ENCODE assay signal across 17 mouse cellular contexts in the genomic region with DNA sequence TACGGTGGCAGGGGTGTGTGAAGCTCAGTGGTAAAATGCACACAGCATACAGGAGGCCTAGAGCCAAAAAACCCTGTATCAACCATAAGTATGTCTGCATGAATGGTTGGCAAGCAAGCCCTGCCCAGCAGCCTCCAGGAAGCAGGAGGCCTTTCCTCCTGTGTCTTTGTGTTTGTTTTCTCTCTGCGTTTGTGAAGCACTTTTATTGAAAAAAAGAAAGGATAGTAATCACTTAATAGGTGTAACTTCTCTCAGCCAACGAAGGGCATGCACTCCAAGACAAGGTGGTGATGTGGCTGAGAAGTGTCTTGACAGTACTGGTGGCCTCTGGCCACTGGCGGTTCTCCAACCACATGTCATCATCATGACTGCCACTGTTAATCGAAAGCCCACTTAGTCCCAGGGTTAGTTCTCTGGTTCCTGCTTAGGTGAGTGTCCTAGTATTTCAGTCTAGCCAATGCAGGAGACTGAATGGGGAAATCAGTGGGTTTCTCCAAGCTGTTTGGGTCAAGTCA.
A peak's percentile ranks its signal among the peaks of the same experiment; 100 is the strongest.
DNase-seq lines count a peak whose midpoint lies in the region; ATAC-seq and TF ChIP-seq lines count a peak whose summit lies in the region.
"Had no signal": no experiment of that assay in that cellular context is flagged by ENCODE, and none has a peak within 500 bp of the region (broad histone marks: within the 10 kb centered on the region; RNA-seq: fewer than 3 reads in every experiment).

No protein-coding gene starts in this region.

- no peak for ATAC-seq in forebrain, embryonic 15.5 days (replicated peaks)
- no peak for ATAC-seq in hindbrain, embryonic 16.5 days
- ATAC-seq in neural tube, embryonic 13.5 days (ENCODE audit: low read depth), result no peak
- ATAC-seq: intestine, postnatal 0 days; Patski had no signal

- H3K27me3 ChIP-seq in forebrain, embryonic 15.5 days, result no peaks in the 10 kb centered on the region
- H3K27me3 ChIP-seq in hindbrain, embryonic 16.5 days (replicated peaks; ENCODE audit: control insufficient read depth, insufficient read depth, low read length), result no peaks in the 10 kb centered on the region
- H3K27me3 ChIP-seq in neural tube, embryonic 13.5 days, result peaks cover 43% of the 10 kb centered on the region

- no peak for TF ChIP-seq CTCF in layer of hippocampus, adult 2 months (conservative IDR thresholded peaks at IDR 0.05)

- no peak overlapping the region for H3K4me2 ChIP-seq in forebrain, embryonic 15.5 days (replicated peaks)
- no peak overlapping the region for H3K4me2 ChIP-seq in hindbrain, embryonic 16.5 days (ENCODE audit: low read length)
- H3K4me2 ChIP-seq in neural tube, embryonic 13.5 days, result no peak overlapping the region
- H3K4me2 ChIP-seq: heart, embryonic 11.5 days; limb, embryonic 13.5 days had no signal

- peak overlapping the region; percentile 93; the same call in 1 of the 2 replicates for H3K27ac ChIP-seq in layer of hippocampus, adult 2 months
- H3K27ac ChIP-seq in forebrain, embryonic 15.5 days (replicated peaks), result peak overlapping the region; percentile 100
- peak overlapping the region; percentile 91 for H3K27ac ChIP-seq in hindbrain, embryonic 16.5 days (ENCODE audit: low read depth, low read length)
- H3K27ac ChIP-seq in neural tube, embryonic 13.5 days (replicated peaks), result peak overlapping the region; percentile 99
- H3K27ac ChIP-seq: limb, embryonic 13.5 days had no signal

- no peak for DNase-seq in layer of hippocampus, adult 2 months (ENCODE audit: low spot score in 2 of 2)
- no peak for DNase-seq in layer of hippocampus, adult 9-11 months
- no peak for DNase-seq in heart, postnatal 14 days
- DNase-seq in kidney, adult 9 months, result no peak
- DNase-seq in spleen, adult 12 weeks (ENCODE audit: low spot score), result no peak
- DNase-seq: B cell, adult 2 months; cerebellum, adult 9-10 months; heart, postnatal 36 days; right cerebral cortex, postnatal 25 days; thymus, adult 18-20 months had no signal

- H3K4me1 ChIP-seq in forebrain, embryonic 15.5 days, result peaks cover 88% of the 10 kb centered on the region
- H3K4me1 ChIP-seq in hindbrain, embryonic 16.5 days (ENCODE audit: control insufficient read depth, insufficient read depth, low read depth, low read length), result peaks cover 28% of the 10 kb centered on the region
- peaks cover 91% of the 10 kb centered on the region for H3K4me1 ChIP-seq in neural tube, embryonic 13.5 days (replicated peaks)

- H3K9ac ChIP-seq in forebrain, embryonic 15.5 days (replicated peaks), result peak overlapping the region; percentile 37; the same call in 1 of the 2 replicates
- H3K9ac ChIP-seq in hindbrain, embryonic 16.5 days (ENCODE audit: low read depth, low read length), result no peak overlapping the region
- peak overlapping the region; percentile 23; the same call in 1 of the 2 replicates for H3K9ac ChIP-seq in neural tube, embryonic 13.5 days
- H3K9ac ChIP-seq: limb, embryonic 13.5 days had no signal

- peaks cover 48% of the 10 kb centered on the region for H3K36me3 ChIP-seq in forebrain, embryonic 15.5 days
- H3K36me3 ChIP-seq in hindbrain, embryonic 16.5 days (ENCODE audit: control insufficient read depth, insufficient read depth, low read length), result peaks cover 2% of the 10 kb centered on the region; the same call in 1 of the 2 replicates
- peaks cover 46% of the 10 kb centered on the region for H3K36me3 ChIP-seq in neural tube, embryonic 13.5 days
- H3K36me3 ChIP-seq: limb, embryonic 13.5 days had no signal

- no peaks in the 10 kb centered on the region for H3K9me3 ChIP-seq in forebrain, embryonic 15.5 days
- H3K9me3 ChIP-seq in hindbrain, embryonic 16.5 days (ENCODE audit: control insufficient read depth, low read length), result no peaks in the 10 kb centered on the region
- no peaks in the 10 kb centered on the region for H3K9me3 ChIP-seq in neural tube, embryonic 13.5 days
- H3K9me3 ChIP-seq: limb, embryonic 13.5 days had no signal

- intact Hi-C loops in heart, postnatal 14 days (cut with DNase I), result no loop called here

- WGBS in forebrain, embryonic 15.5 days, result 23% methylated on average over 5 of the region's 5 CpGs
- 29% methylated on average over 5 of the region's 5 CpGs for WGBS in hindbrain, embryonic 16.5 days
- 50% methylated on average over 5 of the region's 5 CpGs for WGBS in neural tube, embryonic 13.5 days

- H3K4me3 ChIP-seq in layer of hippocampus, adult 2 months, result no peak overlapping the region
- no peak overlapping the region for H3K4me3 ChIP-seq in forebrain, embryonic 15.5 days
- no peak overlapping the region for H3K4me3 ChIP-seq in hindbrain, embryonic 16.5 days (ENCODE audit: low read length)
- H3K4me3 ChIP-seq in neural tube, embryonic 13.5 days, result no peak overlapping the region
- H3K4me3 ChIP-seq: limb, embryonic 13.5 days had no signal
